Mouse (Mus musculus): Measurements from ENCODE around the gene Ugt1a2. TPM values are rescaled to one million over a fixed set of nuclear protein-coding genes. Genes with fewer than 3 reads are reported as not detected.
"Not testable (repeated sequence)": the region's sequence is repeated elsewhere in the genome, so short reads cannot be mapped to it uniquely, and the experiment has no call there.

Gene Ugt1a2
- under 1 TPM in 1 of 4 experiments, not detected in 3; 0.12 TPM for total RNA-seq (2022)

- DNase-seq (ENCODE audit: low spot score), result no peak
These were observed at the start of gene Ugt1a2 for GRCm38 (mm10) chr1:88200456-88200855. Gene Ugt1a2, plus strand, starts transcription at chr1:88200601.

- DNase-seq (ENCODE audit: low spot score), result no peak
These were observed 42.0 kb upstream of the Ugt1a2 start for GRCm38 (mm10) chr1:88158430-88158829.

DNA sequence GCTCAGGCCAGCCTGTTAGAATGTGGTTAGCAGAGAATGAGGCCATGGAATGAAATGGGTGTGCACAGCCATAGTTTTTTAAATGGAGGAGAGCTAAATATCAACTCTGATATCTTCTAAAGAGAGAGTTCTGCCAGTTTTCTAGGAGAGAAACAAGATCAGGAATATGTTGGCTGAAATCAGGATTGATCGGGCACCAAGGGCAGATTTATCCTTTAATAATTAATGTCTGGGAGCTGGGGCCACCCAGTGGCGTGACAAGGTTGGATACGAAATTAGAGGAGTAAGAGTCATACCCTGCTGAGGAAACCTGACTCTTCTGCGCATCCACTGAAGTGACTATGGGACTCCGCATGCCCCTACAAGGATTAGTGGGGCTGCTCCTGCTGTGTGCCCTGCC is 34.7 kb upstream of the Ugt1a2 start, which contains the start of gene Ugt1a5:
Ugt1a5 (plus strand) TSS at position 302 of the 400 bp plus-strand sequence.
- no peak for DNase-seq (ENCODE audit: low spot score)

- DNase-seq (ENCODE audit: low spot score), result not testable (repeated sequence)
These were observed 28.2 kb upstream of the Ugt1a2 start for GRCm38 (mm10) chr1:88172190-88172589.

GRCm38 (mm10) chr1:88179657-88180056 is 20.7 kb upstream of the Ugt1a2 start:
- DNase-seq (ENCODE audit: low spot score), result no peak

DNA sequence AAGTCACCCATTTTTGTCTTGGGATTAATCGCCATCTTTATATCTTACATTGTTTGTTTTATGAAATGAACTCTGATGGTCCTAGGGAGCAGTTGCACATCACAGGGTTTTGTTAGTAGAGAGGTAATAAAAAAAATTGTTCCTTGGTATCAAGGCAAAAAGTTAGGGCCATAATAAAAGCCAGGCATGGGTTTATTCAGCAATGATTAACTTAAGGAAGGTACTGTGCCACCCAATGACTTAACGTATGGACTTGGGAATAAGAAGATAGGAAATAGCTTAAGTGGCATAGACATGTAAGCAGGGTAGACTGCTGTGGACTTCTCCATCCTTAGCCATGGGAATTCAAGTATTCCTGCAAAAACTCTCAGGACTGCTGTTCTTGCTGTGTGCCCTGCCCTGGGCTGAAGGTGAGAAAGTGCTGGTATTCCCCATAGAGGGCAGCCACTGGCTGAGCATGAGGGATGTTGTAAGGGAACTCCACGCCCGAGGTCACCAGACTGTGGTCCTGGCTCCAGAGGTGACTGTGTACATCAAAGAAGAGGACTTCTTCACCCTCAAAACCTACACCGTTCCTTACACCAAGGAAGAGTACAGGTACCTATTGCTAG is 14.0 kb upstream of the Ugt1a2 start:
- DNase-seq (ENCODE audit: low spot score), result no peak

DNA sequence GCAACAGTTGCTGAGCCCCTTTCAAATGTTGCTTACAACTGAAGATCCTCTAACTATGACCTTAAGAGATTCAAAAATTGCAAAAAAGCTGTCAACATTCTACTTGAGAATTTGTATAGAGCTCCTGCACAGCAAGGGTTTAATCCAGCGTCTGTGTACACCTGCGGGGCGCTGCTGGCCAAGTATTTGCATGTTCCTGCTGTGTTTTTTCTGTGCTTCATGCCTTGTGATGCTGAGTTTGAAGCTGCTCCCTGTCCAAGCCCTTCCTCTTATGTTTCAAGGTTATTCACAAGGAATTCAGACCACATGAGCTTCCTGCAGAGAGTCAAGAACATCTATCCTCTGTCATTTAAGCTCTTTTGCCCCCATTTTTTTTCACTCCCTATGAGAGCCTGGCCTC is 8.3 kb upstream of the Ugt1a2 start:
- no peak for DNase-seq (ENCODE audit: low spot score)

DNA sequence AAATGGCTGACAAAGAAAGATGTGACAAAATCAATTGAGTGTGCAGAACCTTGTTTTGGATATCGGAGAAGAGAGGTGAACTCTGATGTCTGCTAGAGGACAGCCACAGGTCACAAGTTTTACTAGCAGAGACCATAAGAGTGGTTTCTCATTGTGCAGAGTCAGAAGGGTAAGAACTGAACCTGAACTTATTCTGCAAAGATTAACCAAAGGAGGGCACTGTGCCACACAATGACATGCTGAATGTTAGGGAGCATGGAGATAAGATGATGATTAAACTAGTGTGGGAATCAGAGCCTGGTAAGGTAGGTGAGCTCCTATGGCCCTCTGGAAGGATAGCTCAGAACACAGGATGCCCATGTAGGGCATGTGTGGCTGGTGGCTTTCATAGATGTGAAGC is 4.7 kb upstream of the Ugt1a2 start:
- no peak for DNase-seq (ENCODE audit: low spot score)

DNA sequence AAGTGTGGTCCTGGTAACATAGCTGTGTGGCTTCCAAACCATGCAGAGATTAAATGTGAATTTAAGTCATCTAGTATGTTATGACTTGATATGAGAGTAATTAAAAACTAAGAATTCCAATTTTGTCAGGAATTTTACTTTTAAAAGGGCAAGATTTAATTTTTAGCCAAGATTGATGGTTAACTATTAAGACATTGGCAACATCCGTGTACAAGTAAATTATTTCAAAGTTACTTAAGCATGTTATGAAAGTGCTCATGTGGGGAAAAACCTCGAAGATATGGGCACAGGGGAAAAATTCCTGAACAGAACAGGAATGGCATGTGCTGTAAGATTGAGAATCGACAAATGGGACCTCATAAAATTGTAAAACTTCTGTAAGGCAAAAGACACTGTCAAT is 3.0 kb upstream of the Ugt1a2 start:
- no peak for DNase-seq (ENCODE audit: low spot score)

- DNase-seq (ENCODE audit: low spot score), result no peak
These were observed 405 bp upstream of the Ugt1a2 start for GRCm38 (mm10) chr1:88199996-88200395.

DNA sequence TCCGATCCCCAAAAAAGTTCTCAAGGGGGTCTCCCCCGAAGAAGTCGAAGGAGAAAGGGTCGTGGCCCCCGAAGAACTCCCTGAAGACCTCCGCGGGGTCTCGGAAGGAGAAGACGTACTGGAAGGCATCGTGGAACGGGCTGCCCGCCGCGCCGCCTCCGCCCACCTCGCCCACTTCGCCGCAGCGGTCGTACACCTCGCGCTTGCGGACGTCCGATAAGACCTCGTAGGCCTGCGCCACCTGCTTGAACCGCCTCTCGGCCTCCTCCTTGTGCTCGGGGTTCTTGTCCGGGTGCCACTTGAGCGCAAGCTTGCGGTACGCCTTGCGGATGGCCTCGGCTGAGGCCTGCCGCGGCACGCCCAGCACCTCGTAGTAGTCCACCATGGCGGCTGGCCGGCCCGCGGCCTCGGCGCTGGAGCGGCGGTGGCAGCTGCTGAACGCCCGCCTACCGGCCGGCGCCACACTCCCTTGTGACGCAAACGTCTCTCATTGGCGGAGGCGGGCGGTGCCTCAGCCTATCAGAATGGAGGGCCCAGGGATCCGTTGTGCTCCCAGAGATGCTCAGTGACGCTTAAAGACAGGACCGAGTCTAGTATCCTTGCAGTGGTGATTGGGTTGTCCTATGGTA is 5.0 kb downstream of the Ugt1a2 start, which contains the start of gene Dnajb3:
Dnajb3 (minus strand) TSS at position 489 of the 629 bp plus-strand sequence.
- no peak for DNase-seq (ENCODE audit: low spot score)

- no peak for DNase-seq (ENCODE audit: low spot score)
These were observed 6.6 kb downstream of the Ugt1a2 start for GRCm38 (mm10) chr1:88206843-88207479.

GRCm38 (mm10) chr1:88211812-88212211 is 11.4 kb downstream of the Ugt1a2 start, which contains the start of gene Ugt1a1:
Gene Ugt1a1, plus strand, starts transcription at chr1:88211959.
- DNase-seq (ENCODE audit: low spot score), result no peak

DNA sequence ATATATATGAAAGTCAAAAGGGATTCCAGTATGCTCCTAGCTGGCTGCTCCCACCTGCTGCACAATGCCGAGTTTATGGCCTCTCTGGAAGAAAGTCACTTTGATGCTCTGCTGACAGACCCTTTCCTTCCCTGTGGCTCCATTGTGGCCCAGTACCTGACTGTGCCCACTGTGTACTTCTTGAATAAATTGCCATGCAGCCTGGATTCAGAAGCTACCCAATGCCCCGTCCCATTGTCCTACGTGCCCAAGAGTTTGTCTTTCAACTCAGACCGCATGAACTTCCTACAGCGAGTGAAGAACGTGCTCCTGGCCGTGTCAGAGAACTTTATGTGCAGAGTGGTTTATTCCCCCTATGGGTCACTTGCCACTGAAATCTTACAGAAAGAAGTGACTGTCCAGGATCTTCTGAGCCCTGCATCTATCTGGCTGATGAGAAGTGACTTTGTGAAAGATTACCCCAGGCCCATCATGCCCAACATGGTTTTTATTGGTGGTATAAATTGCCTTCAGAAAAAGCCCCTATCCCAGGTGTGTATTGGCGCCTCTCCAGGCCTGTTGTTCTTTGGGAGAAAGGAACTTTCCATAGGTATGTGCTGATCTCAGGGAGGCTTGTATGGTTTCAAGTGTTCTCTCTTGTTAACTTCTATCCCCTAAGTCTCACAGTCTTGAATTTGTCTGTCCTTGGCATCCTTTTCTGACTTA is 12.1 kb downstream of the Ugt1a2 start:
- DNase-seq (ENCODE audit: low spot score), result peak; percentile 5

- no peak for DNase-seq (ENCODE audit: low spot score)
These were observed 12.7 kb downstream of the Ugt1a2 start for GRCm38 (mm10) chr1:88213061-88213460.

DNA sequence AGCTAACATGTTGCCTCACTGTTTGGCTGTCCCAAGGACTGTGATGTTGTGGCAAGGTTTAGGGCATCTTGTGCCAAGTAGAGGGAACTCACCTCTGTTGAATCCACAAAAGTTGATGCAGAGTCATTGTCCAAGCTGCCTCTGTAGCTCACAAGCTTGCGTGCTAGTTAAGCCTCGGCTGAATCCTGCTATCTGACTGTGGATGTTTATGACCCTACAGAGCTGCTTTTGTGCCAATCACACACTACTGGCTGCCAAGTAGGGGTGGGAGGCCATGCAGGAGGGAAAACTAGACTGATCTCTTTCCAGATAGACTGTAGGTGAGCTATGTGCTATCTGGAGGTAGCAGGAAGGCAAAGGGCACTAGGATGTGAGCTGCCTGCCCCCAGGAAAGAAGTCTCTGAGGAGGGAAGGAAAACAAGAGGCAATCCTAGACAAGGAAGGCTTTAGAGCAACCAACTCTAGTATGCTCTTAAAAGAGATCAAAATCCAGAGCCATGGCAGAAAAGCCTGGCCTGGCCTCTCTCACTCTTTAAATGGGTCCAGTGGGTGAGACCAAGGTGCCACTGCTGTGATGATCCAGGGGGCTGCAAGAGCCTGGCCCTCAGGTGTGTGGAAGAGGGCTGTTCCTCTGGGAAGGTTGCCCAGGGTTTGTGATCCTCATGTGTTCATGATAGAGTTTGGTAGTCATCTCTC is 13.5 kb downstream of the Ugt1a2 start:
- peak; percentile 9 for DNase-seq (ENCODE audit: low spot score)

DNA sequence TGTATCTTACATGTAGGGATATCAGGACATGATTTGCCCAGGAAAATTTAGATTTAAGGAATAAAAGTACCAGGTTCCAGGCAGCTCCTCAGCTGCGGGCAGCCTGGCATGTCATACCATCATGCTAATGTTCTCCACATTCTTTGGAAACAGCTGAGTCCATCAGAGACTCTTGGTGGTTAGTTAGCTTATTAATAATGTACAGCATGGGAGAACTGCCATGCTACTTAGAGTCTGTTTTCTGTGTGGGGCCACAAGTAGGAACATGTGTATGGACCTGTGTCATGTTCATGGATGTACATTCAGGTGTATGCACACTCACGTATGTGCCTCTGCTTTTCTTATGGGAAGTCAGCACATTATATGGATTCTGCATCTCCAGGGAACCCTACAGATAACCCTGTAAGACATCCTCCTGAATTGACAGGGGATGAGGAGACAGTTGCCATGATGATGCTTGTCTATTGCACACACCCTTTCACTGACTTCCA is 14.1 kb downstream of the Ugt1a2 start:
- DNase-seq (ENCODE audit: low spot score), result peak; percentile 9

DNA sequence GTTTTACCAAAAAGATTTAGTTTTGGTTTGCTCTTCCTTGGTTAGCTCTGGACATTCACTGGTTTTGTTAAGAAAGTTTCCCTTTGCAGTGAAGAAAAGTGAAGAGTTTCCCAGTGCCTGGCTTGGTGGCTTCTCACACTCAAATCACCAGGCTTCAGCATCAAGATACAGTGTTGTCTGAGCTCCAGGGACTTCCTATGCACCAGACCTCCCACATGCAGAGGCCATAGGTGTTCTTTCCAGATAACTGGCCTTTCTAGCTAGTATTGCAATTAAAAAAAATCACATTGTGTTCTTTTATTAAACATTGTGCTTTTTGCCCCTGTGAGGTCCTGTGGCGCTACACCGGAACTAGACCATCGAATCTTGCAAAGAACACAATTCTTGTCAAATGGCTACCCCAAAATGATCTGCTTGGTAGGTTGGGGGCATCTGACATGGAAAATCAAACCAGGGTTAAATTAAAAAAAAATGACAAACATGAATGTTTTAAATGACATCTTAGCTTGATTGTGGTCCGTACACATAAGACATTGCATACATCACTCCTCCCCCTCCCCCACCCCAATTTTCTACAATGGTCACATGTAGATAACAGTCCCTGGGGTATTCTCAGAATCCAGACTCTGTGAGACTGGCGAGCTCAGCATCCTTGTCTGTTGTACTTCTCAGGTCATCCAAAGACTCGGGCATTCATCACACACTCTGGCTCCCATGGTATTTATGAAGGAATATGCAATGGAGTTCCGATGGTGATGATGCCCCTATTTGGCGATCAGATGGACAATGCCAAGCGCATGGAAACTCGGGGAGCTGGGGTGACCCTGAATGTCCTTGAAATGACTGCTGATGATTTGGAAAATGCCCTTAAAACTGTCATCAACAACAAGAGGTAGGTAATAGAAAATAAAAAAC is 15.3 kb downstream of the Ugt1a2 start:
- DNase-seq (ENCODE audit: low spot score), result peak; percentile 5

DNA sequence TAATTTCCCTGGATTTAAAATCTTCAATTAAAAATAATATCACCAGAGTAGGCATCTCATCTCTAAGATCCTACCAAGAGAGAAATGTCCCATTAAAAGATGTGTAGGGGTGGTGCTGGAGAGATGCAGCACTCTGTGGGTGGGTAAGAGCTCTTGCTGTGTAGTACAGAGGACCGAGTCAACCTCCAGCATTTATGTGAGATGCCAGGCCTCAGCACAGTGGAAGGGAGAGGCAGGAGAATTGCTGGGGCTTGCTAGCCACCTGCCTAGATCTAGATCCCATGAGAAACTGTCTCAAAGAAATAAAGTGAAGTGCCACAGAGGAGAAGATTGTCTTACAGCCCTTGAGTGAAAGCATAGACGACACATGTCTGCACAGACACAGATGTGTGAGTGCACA is 16.1 kb downstream of the Ugt1a2 start:
- no peak for DNase-seq (ENCODE audit: low spot score)

DNA sequence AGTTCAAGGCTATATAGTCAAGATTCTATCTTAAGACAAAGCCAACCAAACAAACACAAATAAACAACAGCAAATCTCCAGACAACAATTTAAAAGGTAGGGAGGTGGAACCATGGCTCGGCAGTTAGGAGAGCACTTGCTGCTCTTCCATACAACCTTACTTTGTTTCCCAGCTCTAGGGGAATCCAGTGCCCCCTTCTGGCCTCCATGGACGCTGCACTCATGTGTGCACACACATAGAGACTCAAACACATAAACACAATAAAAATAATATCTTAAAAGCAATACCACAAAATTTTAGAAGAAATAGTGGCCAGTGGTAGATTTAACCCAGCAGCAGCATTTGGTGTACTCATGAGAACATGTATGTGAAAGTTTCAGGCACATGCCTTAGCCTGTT is 16.7 kb downstream of the Ugt1a2 start:
- peak; percentile 4 for DNase-seq (ENCODE audit: low spot score)

Measured in heart, adult 8-10 months (tissue).